Mouse (Mus musculus) heart, embryonic 10.5 days (tissue): ENCODE measurements at regions not wholly inside any gene's neighbourhood (a gene's known extent, or its start where the extent isn't known, plus 50 kb on each side); places are given as distances from the start of the nearest gene placed in this dataset.

ENCODE experiments used
- DNase-seq: peaks from one replicate; pipeline ENCODE4 v3.0.0-alpha.2; 2017; ENCODE audit warnings: low spot score
- H3K27ac ChIP-seq: fragments of 300-500 bp; sonication (generic); 2 replicates; pipeline ENCODE4 v1.5.1; 2016; ENCODE audit warnings: mild to moderate bottlenecking
- H3K27me3 ChIP-seq: fragments of 300-500 bp; sonication (generic); 2 replicates; pipeline ENCODE4 v1.6.1; 2016; ENCODE audit warnings: mild to moderate bottlenecking; ENCODE audit not compliant: poor library complexity, insufficient read depth, severe bottlenecking
- H3K36me3 ChIP-seq: fragments of 300-500 bp; sonication (generic); 2 replicates; pipeline ENCODE4 v1.6.1; 2016; ENCODE audit warnings: mild to moderate bottlenecking, moderate library complexity
- H3K4me1 ChIP-seq: fragments of 300-500 bp; sonication (generic); 2 replicates; pipeline ENCODE4 v1.6.1; 2016; ENCODE audit warnings: mild to moderate bottlenecking
- H3K4me3 ChIP-seq: fragments of 300-500 bp; sonication (generic); 2 replicates; pipeline ENCODE4 v1.5.1; 2016; ENCODE audit warnings: mild to moderate bottlenecking, moderate library complexity
- H3K9me3 ChIP-seq: fragments of 300-500 bp; sonication (generic); 2 replicates; pipeline ENCODE4 v1.6.1; 2016; ENCODE audit warnings: mild to moderate bottlenecking, moderate library complexity
- WGBS: fragments of 180-500 bp; shearing (Covaris S2); methylation state at CpG from one replicate; pipeline ENCODE4 v1.1.7; 2016; 5-methylcytosine and 5-hydroxymethylcytosine counted together

GRCm38 (mm10) chr2:117637397-117637796, 294.6 kb upstream of the Rasgrp1 start:
- Histone ChIP-seq H3K9me3 (no peaks in the 10 kb centered on the region), H3K36me3 (no peaks in the 10 kb centered on the region), H3K27me3 (no peaks in the 10 kb centered on the region), H3K4me1 (no peaks in the 10 kb centered on the region), H3K27ac (no peak overlapping the region), H3K4me3 (no peak overlapping the region)
- 77% methylated on average over 2 of the region's 2 CpGs for WGBS
- DNase-seq = no peak

DNA sequence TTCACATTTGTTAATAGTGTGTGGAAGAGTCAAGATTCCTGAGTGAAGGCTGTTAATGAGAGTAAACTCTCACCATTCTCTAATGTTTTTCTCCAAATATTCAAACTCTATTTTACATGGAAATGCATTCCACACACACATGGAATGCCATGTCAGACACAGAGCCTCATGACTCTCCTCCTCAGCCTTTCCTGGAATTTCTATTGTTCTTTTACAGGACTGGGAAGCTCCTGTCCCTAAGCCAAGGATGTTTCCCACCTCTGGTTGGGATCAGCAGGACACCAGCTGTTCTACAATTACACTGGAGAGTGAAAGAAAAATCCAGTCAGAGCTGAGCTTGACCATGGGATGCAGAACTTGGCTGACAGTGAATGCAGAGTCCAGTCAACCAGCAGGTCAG, 309.3 kb upstream of the Rasgrp1 start:
- Histone ChIP-seq H3K4me3 (no peak overlapping the region), H3K27me3 (no peaks in the 10 kb centered on the region), H3K4me1 (peaks cover 11% of the 10 kb centered on the region), H3K27ac (no peak overlapping the region), H3K9me3 (no peaks in the 10 kb centered on the region), H3K36me3 (no peaks in the 10 kb centered on the region)
- DNase-seq = no peak

- no peak for DNase-seq
- Histone ChIP-seq H3K27ac (no peak overlapping the region), H3K36me3 (no peaks in the 10 kb centered on the region), H3K27me3 (no peaks in the 10 kb centered on the region), H3K9me3 (no peaks in the 10 kb centered on the region), H3K4me3 (no peak overlapping the region), H3K4me1 (peaks cover 11% of the 10 kb centered on the region)
- WGBS = 29% methylated on average over 2 of the region's 2 CpGs
Observed at GRCm38 (mm10) chr2:117652647-117653046, 309.8 kb upstream of the Rasgrp1 start.

- DNase-seq = no peak
- Histone ChIP-seq H3K4me1 (peaks cover 11% of the 10 kb centered on the region), H3K4me3 (no peak overlapping the region), H3K36me3 (no peaks in the 10 kb centered on the region), H3K9me3 (no peaks in the 10 kb centered on the region), H3K27ac (no peak overlapping the region), H3K27me3 (no peaks in the 10 kb centered on the region)
- 84% methylated on average over 2 of the region's 2 CpGs for WGBS
Observed at GRCm38 (mm10) chr2:117656546-117657175, 313.9 kb upstream of the Rasgrp1 start.

- no peaks in the 10 kb centered on the region for H3K4me1 ChIP-seq
- no peak for DNase-seq
- no peak overlapping the region for H3K27ac ChIP-seq
- H3K27me3 ChIP-seq = no peaks in the 10 kb centered on the region
- WGBS = 73% methylated on average over 3 of the region's 3 CpGs
- no peaks in the 10 kb centered on the region for H3K9me3 ChIP-seq
- no peaks in the 10 kb centered on the region for H3K36me3 ChIP-seq
- H3K4me3 ChIP-seq = no peak overlapping the region
Observed at GRCm38 (mm10) chr2:117660217-117660924, 317.6 kb upstream of the Rasgrp1 start.

DNA sequence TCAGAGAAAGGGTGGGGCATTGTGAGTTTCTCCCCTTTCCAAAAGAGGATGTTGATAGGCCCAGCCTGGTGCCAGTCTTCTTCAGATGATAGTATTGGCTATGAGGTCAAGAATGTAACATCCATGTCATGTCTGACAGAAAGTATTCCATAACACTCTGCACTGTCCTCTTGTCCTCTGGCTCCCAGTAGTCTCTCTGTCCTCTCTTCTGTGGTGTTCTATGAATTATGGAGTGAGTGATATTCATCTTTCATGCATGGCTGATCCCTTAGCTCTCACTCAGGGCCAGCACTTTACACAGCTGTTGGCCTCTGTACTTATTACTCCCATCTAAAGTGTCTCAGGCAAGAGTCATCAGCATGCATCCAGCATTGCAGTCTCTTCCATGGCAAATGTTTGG, 319.9 kb upstream of the Rasgrp1 start:
- DNase-seq = no peak
- H3K4me3 ChIP-seq = no peak overlapping the region

DNA sequence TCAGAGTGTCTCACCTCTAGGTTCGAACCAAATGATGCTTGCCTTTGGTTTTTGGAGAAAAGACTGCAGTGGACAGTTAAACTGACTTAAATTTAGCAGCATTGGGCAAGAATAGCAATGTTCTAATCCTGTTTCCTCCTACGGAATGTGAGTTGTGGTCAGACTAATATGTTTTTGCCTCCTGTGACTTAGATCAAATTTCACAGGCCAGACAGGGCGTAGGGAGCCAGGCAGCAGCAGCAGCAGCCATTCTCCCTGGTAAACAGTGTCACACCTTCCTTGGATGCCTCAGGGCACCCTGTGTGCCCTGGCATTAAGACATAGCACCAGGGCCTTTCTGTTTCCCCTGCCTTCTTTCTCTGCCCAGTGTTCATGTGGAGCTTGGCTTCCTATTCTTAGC, 323.7 kb upstream of the Rasgrp1 start:
- 65% methylated on average over 3 of the region's 3 CpGs for WGBS

More for the DNA sequence above, 319.9 kb upstream of the Rasgrp1 start:
- Histone ChIP-seq H3K27ac (no peak overlapping the region), H3K4me1 (no peaks in the 10 kb centered on the region), H3K36me3 (no peaks in the 10 kb centered on the region), H3K27me3 (no peaks in the 10 kb centered on the region), H3K9me3 (no peaks in the 10 kb centered on the region)

GRCm38 (mm10) chr2:117668137-117668536, 325.3 kb upstream of the Rasgrp1 start:
- Histone ChIP-seq H3K4me3 (no peak overlapping the region), H3K27ac (no peak overlapping the region), H3K36me3 (no peaks in the 10 kb centered on the region), H3K4me1 (no peaks in the 10 kb centered on the region), H3K9me3 (no peaks in the 10 kb centered on the region), H3K27me3 (no peaks in the 10 kb centered on the region)
- DNase-seq = no peak

More for the DNA sequence above, 323.7 kb upstream of the Rasgrp1 start:
- H3K4me3 ChIP-seq = no peak overlapping the region
- H3K4me1 ChIP-seq = no peaks in the 10 kb centered on the region
- no peaks in the 10 kb centered on the region for H3K36me3 ChIP-seq
- no peak for DNase-seq
- H3K27ac ChIP-seq = no peak overlapping the region
- no peaks in the 10 kb centered on the region for H3K9me3 ChIP-seq
- no peaks in the 10 kb centered on the region for H3K27me3 ChIP-seq

DNA sequence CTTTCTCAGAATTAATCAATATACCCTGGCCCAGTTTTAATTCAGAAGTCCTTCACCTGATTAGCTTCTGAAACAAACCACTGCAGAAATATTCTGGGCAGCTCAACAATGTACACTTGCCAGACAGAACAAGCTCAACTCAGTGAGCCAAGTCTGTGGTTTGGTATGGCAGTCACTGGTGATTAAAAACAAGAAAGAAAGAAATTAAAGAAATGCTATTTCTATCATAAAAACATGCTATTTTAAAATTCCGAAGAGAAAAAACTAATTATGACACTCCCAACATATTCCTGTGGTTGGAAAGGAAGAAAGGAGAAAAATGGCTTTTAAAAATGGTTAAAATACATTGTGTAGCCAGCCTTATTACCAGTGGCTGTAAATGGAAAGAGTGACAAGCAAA, 332.1 kb upstream of the Rasgrp1 start:
- Histone ChIP-seq H3K36me3 (no peaks in the 10 kb centered on the region), H3K4me3 (no peak overlapping the region), H3K27me3 (no peaks in the 10 kb centered on the region), H3K4me1 (no peaks in the 10 kb centered on the region), H3K9me3 (no peaks in the 10 kb centered on the region), H3K27ac (no peak overlapping the region)
- WGBS = 77% methylated on average over 1 of the region's 1 CpGs
- no peak for DNase-seq

DNA sequence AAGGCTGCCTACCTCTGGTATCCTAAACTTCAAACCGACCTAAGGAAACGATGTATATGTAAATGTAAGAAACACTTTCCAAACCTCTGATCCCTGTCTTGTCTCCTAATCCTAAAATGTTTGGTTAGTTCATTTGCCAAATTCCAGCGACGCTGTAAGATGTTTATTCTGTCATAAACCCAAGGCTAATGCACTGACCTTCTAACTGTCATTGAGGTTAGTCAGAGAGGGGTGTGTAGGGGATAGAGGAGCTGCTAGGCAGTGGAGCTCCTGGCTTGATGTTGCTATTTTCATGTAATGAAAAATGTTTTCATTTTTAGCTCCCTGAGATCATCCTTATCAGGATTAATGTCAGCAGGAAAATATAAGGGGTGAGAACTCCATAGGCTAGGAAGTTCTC, 335.8 kb upstream of the Rasgrp1 start:
- Histone ChIP-seq H3K4me3 (no peak overlapping the region), H3K27ac (no peak overlapping the region), H3K27me3 (no peaks in the 10 kb centered on the region), H3K9me3 (no peaks in the 10 kb centered on the region), H3K4me1 (no peaks in the 10 kb centered on the region), H3K36me3 (no peaks in the 10 kb centered on the region)
- DNase-seq = no peak
- WGBS = 69% methylated on average over 4 of the region's 4 CpGs

DNA sequence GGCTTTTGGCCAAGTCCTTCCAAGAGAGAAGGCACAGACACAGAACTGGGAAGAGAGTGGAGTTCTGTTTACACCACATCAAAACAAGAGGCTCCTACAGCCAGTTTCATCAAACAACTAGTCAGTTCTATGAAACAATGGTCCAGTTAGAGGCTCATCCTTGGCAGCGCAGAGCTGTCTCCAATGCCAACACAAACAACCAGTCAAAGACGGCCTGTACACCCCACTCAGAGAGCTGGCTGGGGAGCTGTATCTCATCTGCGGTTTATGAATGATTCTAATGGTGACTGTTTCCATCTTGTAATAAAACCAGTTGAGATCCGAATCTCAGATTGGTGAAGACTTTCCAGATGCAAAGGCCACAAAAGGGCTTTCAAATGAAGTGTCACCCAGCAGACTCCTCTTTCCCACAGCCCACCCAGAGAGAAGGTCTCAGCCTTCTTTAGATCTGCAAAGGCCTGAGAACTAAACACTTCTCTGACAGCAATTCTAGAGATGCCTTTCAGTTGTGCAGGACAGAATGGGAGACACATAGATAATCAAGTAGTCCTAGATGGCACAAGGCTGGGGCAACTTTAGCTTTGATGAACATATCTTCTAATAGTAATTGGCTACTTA, 343.1 kb upstream of the Rasgrp1 start:
- Histone ChIP-seq H3K4me1 (no peaks in the 10 kb centered on the region), H3K9me3 (no peaks in the 10 kb centered on the region), H3K27ac (no peak overlapping the region), H3K36me3 (no peaks in the 10 kb centered on the region), H3K4me3 (no peak overlapping the region), H3K27me3 (no peaks in the 10 kb centered on the region)
- DNase-seq = no peak
- 75% methylated on average over 4 of the region's 4 CpGs for WGBS

DNA sequence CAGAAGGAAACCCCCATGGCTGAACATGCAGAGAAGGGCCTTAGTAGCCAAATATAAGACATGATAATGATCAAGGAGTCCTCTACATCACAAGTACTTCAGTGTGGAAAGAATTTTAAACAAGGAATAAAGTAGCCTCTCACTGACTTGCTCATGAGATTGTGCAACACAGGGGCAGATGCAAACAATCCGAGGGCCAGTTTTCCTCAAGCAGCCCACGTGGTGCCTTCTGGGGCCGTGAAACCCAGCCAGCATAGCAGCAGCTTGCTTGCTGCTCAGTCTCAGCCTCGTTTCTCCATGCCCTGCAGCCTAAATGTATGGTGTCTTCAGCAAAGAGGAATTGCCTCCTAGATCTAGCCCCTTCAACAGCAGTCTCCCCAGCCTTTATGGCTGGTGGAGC, 350.7 kb upstream of the Rasgrp1 start:
- no peaks in the 10 kb centered on the region for H3K36me3 ChIP-seq
- no peaks in the 10 kb centered on the region for H3K4me1 ChIP-seq
- WGBS = 73% methylated on average over 4 of the region's 4 CpGs
- H3K27me3 ChIP-seq = no peaks in the 10 kb centered on the region
- no peaks in the 10 kb centered on the region for H3K9me3 ChIP-seq
- no peak for DNase-seq
- no peak overlapping the region for H3K27ac ChIP-seq
- H3K4me3 ChIP-seq = no peak overlapping the region

DNA sequence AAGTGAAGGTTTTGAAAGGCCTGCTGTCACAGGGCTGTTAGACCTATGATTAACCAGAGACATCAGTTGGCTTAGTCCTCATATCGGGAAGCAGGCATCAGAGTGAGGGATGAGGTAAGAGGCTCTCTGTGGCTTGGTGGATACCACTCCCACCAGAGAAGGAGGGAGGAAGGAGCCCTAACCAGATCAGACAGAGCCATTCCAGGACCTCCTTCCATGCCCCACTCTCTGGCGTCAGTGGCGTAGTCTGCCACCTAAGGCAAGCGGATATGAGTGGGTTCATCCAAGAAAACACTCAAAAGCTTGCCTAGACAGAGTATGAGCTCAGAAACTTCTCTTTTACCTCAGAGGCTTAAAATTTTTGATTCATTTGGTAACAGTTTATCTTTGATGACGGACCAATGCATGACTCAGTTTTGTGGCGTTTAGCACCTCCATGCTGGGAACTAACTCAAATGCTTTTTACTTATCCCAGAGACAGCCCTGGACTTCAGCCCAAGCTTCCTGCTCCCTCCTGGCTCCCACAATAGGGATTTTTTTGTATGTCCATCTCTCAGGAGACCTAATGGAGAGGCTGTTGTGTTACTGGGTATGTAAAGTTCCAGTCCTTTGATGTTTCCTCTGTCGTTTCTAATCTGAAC, 367.5 kb upstream of the Rasgrp1 start:
- no peaks in the 10 kb centered on the region for H3K9me3 ChIP-seq
- H3K4me3 ChIP-seq = no peak overlapping the region
- H3K27ac ChIP-seq = no peak overlapping the region
- no peak for DNase-seq
- peaks cover 3% of the 10 kb centered on the region; the same call in 1 of the 2 replicates for H3K4me1 ChIP-seq
- no peaks in the 10 kb centered on the region for H3K36me3 ChIP-seq
- 64% methylated on average over 7 of the region's 7 CpGs for WGBS
- H3K27me3 ChIP-seq = no peaks in the 10 kb centered on the region
